Mouse (Mus musculus): ENCODE measurements around the gene Nudt6. TPM values are rescaled to one million over a fixed set of nuclear protein-coding genes. Genes with fewer than 3 reads are reported as not detected.

The Nudt6 gene
- polyA plus RNA-seq, 1 experiment = 10.8 TPM

GRCm38 (mm10) chr3:37365144-37365543 lies 54.9 kb downstream of the Nudt6 start:
- Histone ChIP-seq H3K79me2 (ENCODE audit: control insufficient read depth, insufficient read depth) (no peaks in the 10 kb centered on the region), H3K4me3 (no peak overlapping the region), H3K4me2 (ENCODE audit: low read depth) (no peak overlapping the region), H3K36me3 (ENCODE audit: control insufficient read depth, insufficient read depth) (no peaks in the 10 kb centered on the region), H3ac (ENCODE audit: control insufficient read depth, insufficient read length) (no peak overlapping the region), H3K27me3 (ENCODE audit: control insufficient read depth, insufficient read depth, insufficient read length) (no peaks in the 10 kb centered on the region)
- TF ChIP-seq TCF12 (IDR thresholded peaks at IDR 0.05; ENCODE audit: insufficient read depth, poor library complexity, severe bottlenecking) = no peak
- no peak for TF ChIP-seq MYOG (IDR thresholded peaks at IDR 0.05; ENCODE audit: control insufficient read depth in 1 of 3, insufficient read depth in 1 of 3, insufficient read length in 2 of 3, low read depth in 2 of 3)
- no peak for TF ChIP-seq POLR2A (IDR thresholded peaks at IDR 0.05; ENCODE audit: insufficient read length, low read depth)
- TF ChIP-seq MAX (IDR thresholded peaks at IDR 0.05; ENCODE audit: low read depth) = no peak
- no peak for TF ChIP-seq USF1 (IDR thresholded peaks at IDR 0.05; ENCODE audit: low read depth)
- TF ChIP-seq E2F4 (IDR thresholded peaks at IDR 0.05; ENCODE audit: insufficient read depth) = no peak
- TF ChIP-seq CEBPB (IDR thresholded peaks at IDR 0.05; ENCODE audit: insufficient read depth, poor library complexity, severe bottlenecking) = no peak
- no peak for TF ChIP-seq SRF (IDR thresholded peaks at IDR 0.05; ENCODE audit: control insufficient read depth, insufficient read length, low read depth)
- TF ChIP-seq MYOD1 (IDR thresholded peaks at IDR 0.05; ENCODE audit: control insufficient read depth in 1 of 3, insufficient read length in 2 of 3, low read depth in 2 of 3) = no peak
- TF ChIP-seq TCF3 (IDR thresholded peaks at IDR 0.05; ENCODE audit: insufficient read length, low read depth) = no peak

GRCm38 (mm10) chr3:37360729-37361128 lies 59.3 kb downstream of the Nudt6 start:
- Histone ChIP-seq H3K36me3 (ENCODE audit: control insufficient read depth, insufficient read depth) (no peaks in the 10 kb centered on the region), H3K4me2 (ENCODE audit: low read depth) (peak overlapping the region; percentile 85), H3K27me3 (ENCODE audit: control insufficient read depth, insufficient read depth, insufficient read length) (no peaks in the 10 kb centered on the region), H3K4me3 (peak overlapping the region; percentile 8), H3ac (ENCODE audit: control insufficient read depth, insufficient read length) (no peak overlapping the region), H3K79me2 (ENCODE audit: control insufficient read depth, insufficient read depth) (no peaks in the 10 kb centered on the region)
- no peak for TF ChIP-seq CEBPB (IDR thresholded peaks at IDR 0.05; ENCODE audit: insufficient read depth, poor library complexity, severe bottlenecking)
- no peak for TF ChIP-seq REST (IDR thresholded peaks at IDR 0.05; ENCODE audit: insufficient read depth, insufficient read length)
- no peak for TF ChIP-seq SRF (IDR thresholded peaks at IDR 0.05; ENCODE audit: control insufficient read depth, insufficient read length, low read depth)
- no peak for TF ChIP-seq USF1 (IDR thresholded peaks at IDR 0.05; ENCODE audit: low read depth)
- TF ChIP-seq E2F4 (IDR thresholded peaks at IDR 0.05; ENCODE audit: insufficient read depth) = no peak
- TF ChIP-seq TCF12 (IDR thresholded peaks at IDR 0.05; ENCODE audit: insufficient read depth, poor library complexity, severe bottlenecking) = no peak
- TF ChIP-seq TCF3 (IDR thresholded peaks at IDR 0.05; ENCODE audit: insufficient read length, low read depth) = no peak
- no peak for TF ChIP-seq MYOD1 (IDR thresholded peaks at IDR 0.05; ENCODE audit: control insufficient read depth in 1 of 3, insufficient read length in 2 of 3, low read depth in 2 of 3)
- no peak for TF ChIP-seq MYOG (IDR thresholded peaks at IDR 0.05; ENCODE audit: control insufficient read depth in 1 of 3, insufficient read depth in 1 of 3, insufficient read length in 2 of 3, low read depth in 2 of 3)
- no peak for TF ChIP-seq MAX (IDR thresholded peaks at IDR 0.05; ENCODE audit: low read depth)
- TF ChIP-seq POLR2A (IDR thresholded peaks at IDR 0.05; ENCODE audit: insufficient read length, low read depth) = no peak
- no peak for TF ChIP-seq POLR2AphosphoS2 (IDR thresholded peaks at IDR 0.05; ENCODE audit: insufficient read length, low read depth)

Other genes with a start within 250 kb of the Nudt6 start
- not detected for gene Il21, start 187.6 kb downstream of the Nudt6 start, polyA plus RNA-seq (2012; fragmentation: generic; extraction: Trizol)
- 2.1 TPM for gene Bbs12, start 107.7 kb downstream of the Nudt6 start, polyA plus RNA-seq (2012; fragmentation: generic; extraction: Trizol)
- gene Cetn4, start 107.5 kb downstream of the Nudt6 start, polyA plus RNA-seq (2012; fragmentation: generic; extraction: Trizol) = 2.0 TPM
- gene Fgf2, start 71.9 kb downstream of the Nudt6 start, polyA plus RNA-seq (2012; fragmentation: generic; extraction: Trizol) = 0.65 TPM
- gene Spata5, start 315 bp downstream of the Nudt6 start, polyA plus RNA-seq (2012; fragmentation: generic; extraction: Trizol) = 24.2 TPM
- 20.6 TPM for gene Spry1, start 219.7 kb upstream of the Nudt6 start, polyA plus RNA-seq (2012; fragmentation: generic; extraction: Trizol)